Mouse (Mus musculus) retina, embryonic 14.5 days (tissue): ENCODE measurements around the gene 4932438H23Rik.
"Not testable (repeated sequence)": the region's sequence is repeated elsewhere in the genome, so short reads cannot be mapped to it uniquely, and the experiment has no call there.

ENCODE experiments used
- DNase-seq: peaks from one replicate; pipeline ENCODE4 v3.0.0-alpha.2; 2015; ENCODE audit warnings: low spot score

The 4932438H23Rik gene

GRCm38 (mm10) chr16:91099444-91100065 lies 4.6 kb upstream of the 4932438H23Rik start:
- peak; percentile 80 for DNase-seq

GRCm38 (mm10) chr16:91097858-91098257 lies 2.9 kb upstream of the 4932438H23Rik start:
- DNase-seq, result no peak

- no peak for DNase-seq
These were observed 2.1 kb upstream of the 4932438H23Rik start for GRCm38 (mm10) chr16:91096984-91097506.

GRCm38 (mm10) chr16:91096016-91096415 lies 1.1 kb upstream of the 4932438H23Rik start:
- DNase-seq, result no peak

GRCm38 (mm10) chr16:91086642-91087306 lies 8.1 kb downstream of the 4932438H23Rik start:
- no peak for DNase-seq

GRCm38 (mm10) chr16:91085239-91085825 lies 9.6 kb downstream of the 4932438H23Rik start:
- DNase-seq, result no peak

- no peak for DNase-seq
These were observed 10.3 kb downstream of the 4932438H23Rik start for GRCm38 (mm10) chr16:91084307-91085238.

GRCm38 (mm10) chr16:91083002-91083646 lies 11.8 kb downstream of the 4932438H23Rik start:
- DNase-seq, result no peak

GRCm38 (mm10) chr16:91081508-91081907 lies 13.4 kb downstream of the 4932438H23Rik start:
- DNase-seq, result peak; percentile 94

GRCm38 (mm10) chr16:91076180-91076579 lies 18.7 kb downstream of the 4932438H23Rik start:
- DNase-seq, result no peak

GRCm38 (mm10) chr16:91075423-91075822 lies 19.5 kb downstream of the 4932438H23Rik start:
- not testable (repeated sequence) for DNase-seq

- DNase-seq, result peak; percentile 97
These were observed 21.6 kb downstream of the 4932438H23Rik start for GRCm38 (mm10) chr16:91073163-91073892.

- DNase-seq, result no peak
These were observed 22.7 kb downstream of the 4932438H23Rik start for GRCm38 (mm10) chr16:91072256-91072655.

GRCm38 (mm10) chr16:91068969-91069368 lies 26.0 kb downstream of the 4932438H23Rik start:
- DNase-seq, result peak; percentile 67

GRCm38 (mm10) chr16:91067122-91067521 lies 27.8 kb downstream of the 4932438H23Rik start:
- DNase-seq, result no peak

- no peak for DNase-seq
These were observed 30.1 kb downstream of the 4932438H23Rik start for GRCm38 (mm10) chr16:91064583-91065365.

GRCm38 (mm10) chr16:91063786-91064185 lies 31.1 kb downstream of the 4932438H23Rik start:
- no peak for DNase-seq

GRCm38 (mm10) chr16:91061531-91062318 lies 33.2 kb downstream of the 4932438H23Rik start:
- no peak for DNase-seq

- DNase-seq, result no peak
These were observed 37.2 kb downstream of the 4932438H23Rik start for GRCm38 (mm10) chr16:91057741-91058140.
